Comparison of ENCODE assay signal across 8 mouse cellular contexts in the genomic region with DNA sequence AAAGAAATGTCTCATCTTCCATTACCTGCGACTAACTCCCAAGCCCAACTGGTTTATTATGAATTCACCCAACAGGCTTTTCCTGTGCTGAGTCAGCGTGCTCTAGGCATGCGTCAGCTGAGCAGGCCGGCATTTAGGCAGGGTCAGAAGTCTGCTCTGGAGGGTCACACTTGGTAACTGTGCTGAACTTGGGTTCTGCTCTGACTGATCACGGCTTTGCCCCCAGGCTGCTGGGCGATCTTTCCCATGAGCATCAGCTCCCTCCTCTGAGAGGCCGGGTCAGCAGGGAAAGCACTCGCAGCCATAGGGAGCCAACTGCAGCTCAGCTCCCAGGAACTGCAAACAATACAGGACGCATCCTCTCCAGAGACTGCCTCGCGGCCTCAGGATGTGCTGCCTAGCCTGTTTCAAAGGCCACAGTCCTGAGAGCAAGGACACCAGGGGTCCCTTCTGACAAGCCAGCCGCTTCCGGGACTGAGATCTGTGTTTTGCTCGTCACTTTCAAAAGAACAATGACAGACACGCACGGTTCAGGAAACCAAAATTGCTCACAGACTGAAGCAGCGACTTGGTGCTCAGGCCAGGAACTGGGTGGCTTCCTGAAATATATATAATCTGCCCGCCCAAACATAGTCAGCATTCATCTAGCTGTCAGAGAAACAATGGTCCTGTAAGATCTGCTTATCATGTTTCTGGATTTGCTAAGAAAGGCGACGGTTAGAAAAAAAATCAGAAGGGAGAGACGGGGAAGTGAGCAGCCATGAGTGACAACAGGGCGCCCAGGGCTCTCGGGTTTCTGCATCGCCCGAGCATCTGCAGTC. TPM values are rescaled to one million over a fixed set of nuclear protein-coding genes. Genes with fewer than 3 reads are reported as not detected.
A peak's percentile ranks its signal among the peaks of the same experiment; 100 is the strongest.
DNase-seq lines count a peak whose midpoint lies in the region; ATAC-seq and TF ChIP-seq lines count a peak whose summit lies in the region.

No protein-coding gene starts in this region.

- peak overlapping the region; percentile 42 for H3K4me2 ChIP-seq in heart, embryonic 15.5 days

- H3K9me3 ChIP-seq in MEL (replicated peaks; ENCODE audit: insufficient read depth, low read length) = no peaks in the 10 kb centered on the region
- no peaks in the 10 kb centered on the region for H3K9me3 ChIP-seq in heart, embryonic 15.5 days (replicated peaks)

- no peaks in the 10 kb centered on the region for H3K27me3 ChIP-seq in MEL (ENCODE audit: control insufficient read depth in 1 of 2, insufficient read depth in 2 of 2, low read length in 2 of 2)
- no peaks in the 10 kb centered on the region for H3K27me3 ChIP-seq in heart, embryonic 15.5 days

- TF ChIP-seq EP300 in MEL (IDR thresholded peaks at IDR 0.05; ENCODE audit: low read depth in 1 of 2, low read length in 2 of 2) = peak; percentile 73 to 89

- peaks cover 0 to 23% of the 10 kb centered on the region in 2 experiments; a peak in 2 of 4 replicates for H3K36me3 ChIP-seq in MEL (ENCODE audit: control insufficient read depth in 1 of 2, insufficient read depth in 2 of 2, low read length in 2 of 2)
- peaks cover 12% of the 10 kb centered on the region; the same call in 1 of the 2 replicates for H3K36me3 ChIP-seq in heart, embryonic 15.5 days

- no peak for TF ChIP-seq CTCF in MEL (IDR thresholded peaks at IDR 0.05 in 2 of 3, conservative IDR thresholded peaks at IDR 0.05 in 1 of 3; ENCODE audit: control insufficient read depth in 1 of 3, insufficient read depth in 1 of 3, low read depth in 2 of 3, low read length in 3 of 3, poor library complexity in 1 of 3, severe bottlenecking in 1 of 3)

- peak; percentile 61 to 70; a peak in 3 of 4 replicates for TF ChIP-seq POLR2A in MEL (IDR thresholded peaks at IDR 0.05; ENCODE audit: control insufficient read depth in 1 of 2, insufficient read depth in 1 of 2, low read depth in 1 of 2, low read length in 2 of 2, poor library complexity in 1 of 2)

- H3K9ac ChIP-seq in MEL (ENCODE audit: control insufficient read depth, low read depth, low read length, poor library complexity, severe bottlenecking) = peak overlapping the region; percentile 78
- H3K9ac ChIP-seq in heart, embryonic 15.5 days = peak overlapping the region; percentile 31

- H3K79me2 ChIP-seq in MEL (ENCODE audit: control insufficient read depth, insufficient read depth, low read length, poor library complexity) = peaks cover 3% of the 10 kb centered on the region; the same call in 1 of the 2 replicates

- TF ChIP-seq RAD21 in MEL (IDR thresholded peaks at IDR 0.05; ENCODE audit: low read depth, low read length) = no peak

- peak; percentile 41 for ATAC-seq in heart, embryonic 15.5 days (replicated peaks; ENCODE audit: insufficient number of reproducible peaks, insufficient read depth, low FRiP score, low read depth)
- peak; percentile 8; the same call in 1 of the 2 replicates for ATAC-seq in megakaryocyte progenitor cell, adult 5-6 weeks (replicated peaks; ENCODE audit: poor library complexity)

- H3K4me3 ChIP-seq in MEL (ENCODE audit: control insufficient read depth in 1 of 2, insufficient read depth in 1 of 2, low read depth in 2 of 2, low read length in 2 of 2) = peak overlapping the region; percentile 54 to 60
- no peak overlapping the region for H3K4me3 ChIP-seq in heart, embryonic 15.5 days

- WGBS in heart, embryonic 15.5 days = 40% methylated on average over 25 of the region's 25 CpGs

- DNase-seq in MEL (ENCODE audit: low read depth, low spot score) = peak; percentile 91
- peak; percentile 45 for DNase-seq in embryo, embryonic 10.5 days (ENCODE audit: low spot score)
- DNase-seq in kidney, postnatal 4 days = peak; percentile 42 to 58
- peak; percentile 63 for DNase-seq in thymus, postnatal 25 days
- no peak for DNase-seq in layer of hippocampus, postnatal 14 days (ENCODE audit: low spot score in 2 of 2)
- no peak for DNase-seq in layer of hippocampus, adult 9-11 months

- H3K4me1 ChIP-seq in MEL (ENCODE audit: control insufficient read depth in 1 of 2, insufficient read depth in 2 of 2, low read length in 2 of 2) = peaks cover 18 to 30% of the 10 kb centered on the region in 2 experiments
- peaks cover 57% of the 10 kb centered on the region for H3K4me1 ChIP-seq in heart, embryonic 15.5 days (replicated peaks)

- H3K27ac ChIP-seq in MEL (ENCODE audit: control insufficient read depth, low read depth, low read length) = peak overlapping the region; percentile 97
- peak overlapping the region; percentile 81 for H3K27ac ChIP-seq in heart, embryonic 15.5 days

TF ChIP-seq in MEL, 35 proteins besides CTCF, POLR2A, EP300 and RAD21 (continues in another document):
- TF ChIP-seq CHD1 (IDR thresholded peaks at IDR 0.05; ENCODE audit: low read depth, low read length) = peak; percentile 91
- TF ChIP-seq TAL1 (IDR thresholded peaks at IDR 0.05; ENCODE audit: low read length) = no peak
- TF ChIP-seq MAZ (IDR thresholded peaks at IDR 0.05; ENCODE audit: low read depth, low read length) = 0 out of 2 replicates have a peak, but pooled peaks have one; percentile 8
- peak; percentile 61 for TF ChIP-seq MXI1 (IDR thresholded peaks at IDR 0.05; ENCODE audit: low read depth, low read length)
- peak; percentile 77; the same call in 1 of the 2 replicates for TF ChIP-seq ELF1 (IDR thresholded peaks at IDR 0.05; ENCODE audit: low read depth, low read length)
- peak; percentile 95 for TF ChIP-seq MAFK (IDR thresholded peaks at IDR 0.05; ENCODE audit: borderline replicate concordance, low read depth, low read length)
- peak; percentile 37; the same call in 1 of the 2 replicates for TF ChIP-seq ZMIZ1 (IDR thresholded peaks at IDR 0.05; ENCODE audit: low read depth, low read length)
- TF ChIP-seq SIN3A (IDR thresholded peaks at IDR 0.05; ENCODE audit: low read length) = peak; percentile 91
- TF ChIP-seq USF2 (IDR thresholded peaks at IDR 0.05; ENCODE audit: borderline replicate concordance in 1 of 2, insufficient read depth in 1 of 2, low read depth in 1 of 2, low read length in 2 of 2) = no peak
- no peak for TF ChIP-seq E2F4 (IDR thresholded peaks at IDR 0.05; ENCODE audit: borderline replicate concordance, low read depth, low read length)
- TF ChIP-seq NRF1 (IDR thresholded peaks at IDR 0.05; ENCODE audit: insufficient read depth, low read depth, low read length, poor library complexity, severe bottlenecking) = peak; percentile 67
- TF ChIP-seq GABPA (IDR thresholded peaks at IDR 0.05; ENCODE audit: low read depth, low read length) = 0 out of 2 replicates have a peak, but pooled peaks have one; percentile 66
- TF ChIP-seq CHD2 (IDR thresholded peaks at IDR 0.05; ENCODE audit: low read length) = no peak
- no peak for TF ChIP-seq UBTF (IDR thresholded peaks at IDR 0.05; ENCODE audit: borderline replicate concordance, insufficient read depth, low read depth, low read length)
- TF ChIP-seq TCF12 (IDR thresholded peaks at IDR 0.05; ENCODE audit: low read depth, low read length) = peak; percentile 80
- TF ChIP-seq MAX (IDR thresholded peaks at IDR 0.05; ENCODE audit: low read length) = peak; percentile 50
- peak; percentile 92 for TF ChIP-seq ZNF384 (IDR thresholded peaks at IDR 0.05; ENCODE audit: low read depth, low read length)
- no peak; the same call in 1 of the 2 replicates for TF ChIP-seq MEF2A (IDR thresholded peaks at IDR 0.05; ENCODE audit: extremely low read depth, insufficient replicate concordance, low read depth, low read length, poor library complexity, severe bottlenecking)
- TF ChIP-seq POLR2AphosphoS5 (IDR thresholded peaks at IDR 0.05; ENCODE audit: borderline replicate concordance, low read depth, low read length) = no peak; the same call in 1 of the 2 replicates
- TF ChIP-seq ETS1 (IDR thresholded peaks at IDR 0.05; ENCODE audit: low read depth, low read length) = peak; percentile 91
- TF ChIP-seq MYC (IDR thresholded peaks at IDR 0.05; ENCODE audit: low read depth, low read length) = peak; percentile 43
- TF ChIP-seq POLR2AphosphoS2 (IDR thresholded peaks at IDR 0.05; ENCODE audit: low read length) = no peak; the same call in 1 of the 2 replicates
- no peak; the same call in 1 of the 2 replicates for TF ChIP-seq KAT2A (conservative IDR thresholded peaks at IDR 0.05; ENCODE audit: low read depth, low read length)
- TF ChIP-seq GATA1 (IDR thresholded peaks at IDR 0.05; ENCODE audit: low read depth, low read length) = peak; percentile 77
- peak; percentile 39; the same call in 1 of the 2 replicates for TF ChIP-seq BHLHE40 (IDR thresholded peaks at IDR 0.05; ENCODE audit: borderline replicate concordance, low read depth, low read length)
- TF ChIP-seq ZC3H11A (IDR thresholded peaks at IDR 0.05; ENCODE audit: low read depth, low read length) = no peak
- TF ChIP-seq SMC3 (IDR thresholded peaks at IDR 0.05; ENCODE audit: low read depth, low read length) = 0 out of 2 replicates have a peak, but pooled peaks have one; percentile 3
- TF ChIP-seq USF1 (IDR thresholded peaks at IDR 0.05; ENCODE audit: low read depth, low read length) = no peak; the same call in 1 of the 2 replicates
- peak; percentile 64 for TF ChIP-seq HCFC1 (IDR thresholded peaks at IDR 0.05; ENCODE audit: low read depth, low read length)
- no peak for TF ChIP-seq ZKSCAN1 (IDR thresholded peaks at IDR 0.05; ENCODE audit: low read depth, low read length)
- TF ChIP-seq JUND (IDR thresholded peaks at IDR 0.05; ENCODE audit: low read depth, low read length) = no peak
- TF ChIP-seq TBP (IDR thresholded peaks at IDR 0.05; ENCODE audit: low read depth, low read length) = peak; percentile 86

RNA-seq across cellular contexts. Expression of a gene that starts 26.6 kb away (rescaled TPM):
- total RNA-seq in MEL (2012; rRNA removed) = 9.7 and 10.2 TPM in 2 replicates
- polyA plus RNA-seq in MEL (2012; ENCODE audit: insufficient read depth in 1 of 2, insufficient read length in 2 of 2, low read depth in 1 of 2, low replicate concordance in 2 of 2, missing spikeins in 1 of 2) = 10 to 100 TPM in 1 of 2 experiments, not detected in 1; 13.6 TPM
- 29.0 and 36.1 TPM in 2 replicates for polyA plus RNA-seq in heart, embryonic 15.5 days (2015; fragmentation: Nextera tagmentation; extraction: Ambion mirVana)
- total RNA-seq in megakaryocyte progenitor cell, adult 5-6 weeks (2015) = 5.3 and 7.7 TPM in 2 replicates
- 5.6 and 6.0 TPM in 2 replicates for total RNA-seq in megakaryocyte progenitor cell, adult 5-6 weeks (2017)
- 10 to 100 TPM; 18.5 to 21.1 TPM for total RNA-seq in layer of hippocampus, postnatal 14 days (2021)

RNA-seq across cellular contexts. Expression of a gene that starts 46.5 kb away (rescaled TPM):
- 3.7 and 3.9 TPM in 2 replicates for total RNA-seq in MEL (2012; rRNA removed)
- 10 to 100 TPM in 1 of 2 experiments, not detected in 1; 11.3 TPM for polyA plus RNA-seq in MEL (2012; ENCODE audit: insufficient read depth in 1 of 2, insufficient read length in 2 of 2, low read depth in 1 of 2, low replicate concordance in 2 of 2, missing spikeins in 1 of 2)
- 5.3 and 7.2 TPM in 2 replicates for polyA plus RNA-seq in heart, embryonic 15.5 days (2015; fragmentation: Nextera tagmentation; extraction: Ambion mirVana)
- 1.3 and 1.6 TPM in 2 replicates for total RNA-seq in megakaryocyte progenitor cell, adult 5-6 weeks (2015)
- 1.1 and 1.4 TPM in 2 replicates for total RNA-seq in megakaryocyte progenitor cell, adult 5-6 weeks (2017)
- 10 to 100 TPM; 36.0 to 38.7 TPM for total RNA-seq in layer of hippocampus, postnatal 14 days (2021)

Comparison
In these comparisons a context has a peak if more than half of its experiments do, and no peak if none do; other contexts are left out.
1. DNase-seq: peak in MEL (single experiment), embryo, embryonic 10.5 days (single experiment), kidney, postnatal 4 days (2 of 2) and thymus, postnatal 25 days (single experiment); none in layer of hippocampus, postnatal 14 days (0 of 2) and layer of hippocampus, adult 9-11 months (single experiment).